Mouse (Mus musculus): ENCODE results near the gene Rdm1. TPM values are rescaled to one million over a fixed set of nuclear protein-coding genes. Genes with fewer than 3 reads are reported as not detected.
"Not testable (repeated sequence)": the region's sequence is repeated elsewhere in the genome, so short reads cannot be mapped to it uniquely, and the experiment has no call there.

Rdm1 gene
- total RNA-seq, 2 experiments from 2014 or later: 22.4 to 24.3 TPM

- no peak for DNase-seq
- intact Hi-C loops (cut with DNase I): no loop called here
These were observed 11.6 kb upstream of the Rdm1 start for GRCm38 (mm10) chr11:101615380-101615779.

DNA sequence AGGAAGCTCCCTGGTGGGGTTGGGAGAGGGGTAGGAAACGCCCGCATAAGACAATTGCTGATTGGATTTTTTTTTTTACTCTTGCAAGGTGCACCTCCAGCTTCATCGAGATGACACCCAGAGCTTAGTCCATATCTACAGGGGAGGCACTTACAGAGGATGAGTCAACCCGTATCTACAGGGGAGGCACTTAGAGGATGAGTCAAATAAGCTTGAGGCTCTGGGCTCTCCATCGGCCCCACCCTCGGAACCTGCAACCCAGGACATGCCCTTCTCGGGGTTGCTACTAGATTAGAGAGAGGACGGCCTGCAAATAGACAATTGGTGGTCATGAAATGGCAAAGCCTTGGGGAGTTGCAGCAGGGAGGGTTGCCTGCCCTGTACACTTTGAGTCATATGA, 10.9 kb upstream of the Rdm1 start:
- intact Hi-C loops (cut with DNase I): loop anchor here (1.0 kb wide), 1 partner anchor 100 kb away; no protein-coding TSS in a partner anchor
- DNase-seq: no peak

DNA sequence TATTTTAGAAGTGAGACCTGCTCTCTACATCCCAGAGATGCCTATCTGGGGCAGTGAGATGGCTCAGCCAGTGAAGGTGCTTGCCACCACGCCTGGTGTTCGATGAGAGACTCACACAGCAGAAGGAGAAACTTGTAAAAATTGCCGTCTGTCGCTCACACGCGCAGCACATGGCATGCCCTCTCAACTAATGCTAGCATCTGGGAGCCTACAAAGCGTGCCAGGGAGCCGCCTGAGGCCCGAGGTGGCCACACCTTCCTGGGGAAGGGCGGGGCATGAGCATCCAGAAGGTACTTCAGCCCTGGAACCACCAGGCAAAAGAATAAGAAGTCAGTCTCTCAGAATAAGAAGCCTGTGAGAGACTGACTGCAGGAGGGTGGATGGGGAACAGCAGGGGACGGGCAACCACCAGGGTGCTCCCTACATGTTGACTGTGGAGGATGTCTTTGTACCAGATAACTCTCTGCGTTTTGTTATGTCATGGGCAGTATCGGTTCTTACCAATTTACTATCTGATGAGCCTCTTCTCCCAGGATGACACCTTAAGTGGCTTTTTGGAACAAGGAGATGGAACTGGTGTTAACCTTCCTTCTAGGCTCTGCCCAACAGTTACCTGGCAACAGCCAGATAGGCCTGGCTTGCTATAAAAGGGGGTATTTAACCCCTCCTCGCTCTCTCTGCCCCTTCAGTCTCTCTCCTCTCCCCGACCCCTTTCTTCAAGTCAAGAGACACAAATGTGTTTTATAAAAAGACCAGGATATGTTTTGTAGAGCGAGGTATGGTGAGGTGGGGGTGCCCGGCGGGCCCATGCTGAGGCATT, 9.8 kb upstream of the Rdm1 start:
- intact Hi-C loops (cut with DNase I): loop anchor here (1.0 kb wide), 1 partner anchor 101 kb away; no protein-coding TSS in a partner anchor
- DNase-seq: no peak

DNA sequence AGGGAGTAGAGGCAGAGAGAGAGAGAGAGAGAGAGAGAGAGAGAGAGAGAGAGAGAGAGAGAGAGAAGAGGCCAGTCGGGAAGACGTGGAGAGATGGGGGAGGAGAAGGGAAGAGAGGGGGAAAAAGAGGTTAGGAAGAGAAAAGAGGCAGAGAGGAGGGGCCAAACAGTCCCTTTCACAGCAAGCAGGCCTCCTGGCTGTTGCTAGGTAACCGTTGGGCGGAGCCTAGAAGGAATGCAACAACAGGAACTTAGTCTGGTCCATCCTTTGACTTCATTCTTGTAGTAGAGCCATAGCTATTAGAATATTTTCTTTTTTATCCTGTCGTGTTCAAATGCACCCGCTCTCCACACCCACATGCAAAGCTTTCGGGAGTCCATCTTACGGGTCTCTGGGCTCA, 9.1 kb upstream of the Rdm1 start:
- no peak for DNase-seq

DNA sequence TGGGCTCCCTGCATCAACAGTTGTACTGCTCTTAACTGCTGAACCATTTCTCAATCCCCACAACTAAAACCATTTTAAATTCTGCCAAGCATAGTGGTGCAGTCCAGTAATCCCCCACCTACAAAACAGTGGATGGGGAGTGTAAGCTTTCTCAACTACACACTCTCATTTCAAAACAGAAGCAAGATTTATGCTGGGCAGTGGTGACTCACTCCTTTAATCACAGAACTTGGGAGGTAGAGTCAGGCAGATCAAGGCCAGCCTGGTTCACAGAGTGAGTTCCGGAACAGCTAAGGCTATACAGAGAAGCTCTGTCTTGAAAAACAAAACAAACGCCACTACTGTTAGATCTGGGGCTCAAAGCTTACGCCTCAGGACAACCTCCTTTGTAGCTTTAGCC, 8.4 kb upstream of the Rdm1 start:
- no peak for DNase-seq
- intact Hi-C loops (cut with DNase I): no loop called here

More for the DNA sequence above, 9.1 kb upstream of the Rdm1 start:
- intact Hi-C loops (cut with DNase I): no loop called here

- DNase-seq; intact Hi-C loops (cut with DNase I): not testable (repeated sequence)
These were observed 6.9 kb upstream of the Rdm1 start for GRCm38 (mm10) chr11:101620022-101620655.

DNA sequence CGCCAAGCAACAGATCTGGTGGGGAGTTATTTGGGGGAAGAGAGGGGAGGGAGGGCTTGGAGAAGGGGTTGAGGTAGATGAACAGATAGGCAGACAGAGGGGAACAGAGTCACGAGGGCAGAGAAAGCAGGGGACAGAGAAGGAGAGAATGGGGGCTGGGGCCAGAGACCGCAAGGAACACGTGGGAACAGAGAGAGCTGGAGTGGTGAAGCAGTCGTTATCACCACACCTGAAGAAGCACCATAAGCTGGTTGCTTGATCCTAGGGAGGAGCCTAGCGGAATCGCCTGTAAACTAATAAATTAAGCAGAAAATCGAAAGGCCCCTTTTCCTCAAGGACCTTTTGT, 373 bp upstream of the Rdm1 start:
- intact Hi-C loops (cut with DNase I): no loop called here
- no peak for DNase-seq

DNA sequence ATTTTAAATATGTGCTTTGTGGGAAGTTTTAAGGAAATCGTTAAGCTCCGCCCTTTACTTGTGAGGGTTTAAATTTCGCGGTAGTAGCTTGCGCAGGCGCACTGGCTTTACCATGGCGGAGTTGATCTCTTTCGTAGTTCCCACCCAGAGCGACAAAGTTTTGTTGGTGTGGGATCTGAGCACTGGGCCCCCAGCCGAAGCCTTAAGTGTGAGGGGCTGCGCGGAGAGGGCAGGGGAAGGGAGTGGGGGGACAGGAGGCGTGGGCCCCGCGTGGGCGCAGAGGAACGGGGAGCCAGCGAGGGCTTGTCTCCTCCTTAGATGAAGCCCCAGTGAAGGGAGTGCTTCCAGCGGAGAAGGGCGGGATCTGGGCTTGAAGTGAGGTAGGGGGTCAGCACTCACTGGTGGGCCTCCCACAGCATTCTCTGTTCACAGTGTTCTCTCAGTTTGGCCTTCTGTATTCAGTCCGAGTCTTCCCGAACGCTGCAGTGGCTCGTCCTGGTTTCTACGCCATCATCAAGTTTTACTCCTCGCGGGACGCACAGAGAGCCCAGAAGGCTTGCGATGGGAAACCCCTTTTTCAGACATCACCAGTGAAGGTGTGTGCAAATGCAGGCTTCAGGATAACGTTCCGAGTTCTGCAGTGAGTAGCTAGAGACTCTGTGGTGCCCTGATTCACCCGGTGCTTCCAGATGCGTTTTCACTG, 1.0 kb downstream of the Rdm1 start:
- DNase-seq: peak; percentile 80 to 81
- intact Hi-C loops (cut with DNase I): no loop called here

DNA sequence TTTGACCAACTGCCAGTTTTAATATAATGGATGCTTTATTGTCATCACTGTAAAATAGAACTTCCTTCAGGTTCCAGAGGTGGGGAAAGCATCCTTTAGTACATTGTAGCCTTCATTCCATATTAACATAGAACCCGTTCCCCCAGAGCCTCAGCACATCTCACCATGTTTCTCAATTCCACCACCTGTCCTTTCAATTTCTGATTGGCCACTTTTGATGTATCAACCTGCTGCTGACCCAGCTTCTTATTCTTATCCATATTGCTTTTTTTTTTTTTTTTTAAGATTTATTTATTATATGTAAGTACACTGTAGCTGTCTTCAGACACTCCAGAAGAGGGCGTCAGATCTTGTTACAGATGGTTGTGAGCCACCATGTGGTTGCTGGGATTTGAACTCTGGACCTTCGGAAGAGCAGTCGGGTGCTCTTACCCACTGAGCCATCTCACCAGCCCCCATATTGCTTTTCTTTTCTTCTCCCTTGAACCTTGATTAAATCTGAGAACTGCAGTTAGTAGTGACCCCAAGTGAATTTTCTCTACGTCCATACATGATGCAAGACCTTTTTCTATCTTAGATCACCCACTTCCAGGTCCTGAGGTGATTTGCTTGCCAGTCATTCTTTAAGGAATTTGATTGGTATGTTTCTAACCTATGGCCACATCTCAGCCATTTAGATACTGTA, 1.9 kb downstream of the Rdm1 start:
- DNase-seq; intact Hi-C loops (cut with DNase I): not testable (repeated sequence)

- no peak for DNase-seq
These were observed 8.7 kb downstream of the Rdm1 start for GRCm38 (mm10) chr11:101635660-101636059.

GRCm38 (mm10) chr11:101639761-101640160, 12.8 kb downstream of the Rdm1 start:
- intact Hi-C loops (cut with DNase I): no loop called here
- DNase-seq: no peak

More at GRCm38 (mm10) chr11:101635660-101636059, 8.7 kb downstream of the Rdm1 start:
- intact Hi-C loops (cut with DNase I): no loop called here

DNA sequence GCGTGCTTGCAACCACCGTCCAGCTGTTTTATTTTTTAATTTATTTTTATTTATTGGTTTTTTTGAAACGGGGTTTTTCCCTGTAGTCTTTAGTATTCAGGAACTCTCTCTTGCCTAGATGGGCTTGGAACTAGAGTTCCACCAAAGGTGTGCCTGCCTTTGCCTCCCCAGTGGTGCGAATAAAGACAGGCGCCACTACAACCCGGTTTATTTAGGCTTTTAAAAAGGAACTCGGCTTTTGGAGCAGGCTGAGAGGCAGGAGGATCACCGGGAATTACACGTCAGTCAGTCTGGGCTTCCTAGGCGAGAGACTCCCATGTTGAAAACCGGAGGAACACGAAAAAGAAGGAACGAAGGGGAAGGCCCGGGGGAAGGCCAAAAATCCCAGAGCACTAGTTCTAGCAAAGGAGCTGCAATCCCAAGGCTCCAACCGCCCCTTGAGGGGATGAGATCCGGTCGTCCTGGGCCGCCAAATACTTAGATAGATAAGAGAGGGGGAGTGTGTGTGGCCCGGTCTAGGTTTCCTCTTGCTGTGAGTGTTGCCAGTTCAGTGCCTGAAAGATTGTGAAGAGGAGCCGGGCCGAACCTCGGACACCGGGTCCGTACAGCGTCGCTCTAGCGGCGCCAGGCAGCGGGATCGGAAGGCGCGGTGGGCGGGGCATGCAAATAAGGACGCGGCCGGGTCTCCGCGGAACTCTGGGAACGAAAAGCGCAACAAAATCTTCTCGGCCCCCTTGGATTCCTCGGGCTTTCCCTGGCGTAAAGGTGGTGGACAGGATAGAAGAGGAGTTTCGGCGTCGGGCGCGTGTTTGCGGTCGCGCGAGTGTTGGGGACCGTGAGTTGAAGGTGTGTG, 14.1 kb downstream of the Rdm1 start:
- peak; percentile 73 to 74 for DNase-seq
- intact Hi-C loops (cut with DNase I): not testable (repeated sequence)

DNA sequence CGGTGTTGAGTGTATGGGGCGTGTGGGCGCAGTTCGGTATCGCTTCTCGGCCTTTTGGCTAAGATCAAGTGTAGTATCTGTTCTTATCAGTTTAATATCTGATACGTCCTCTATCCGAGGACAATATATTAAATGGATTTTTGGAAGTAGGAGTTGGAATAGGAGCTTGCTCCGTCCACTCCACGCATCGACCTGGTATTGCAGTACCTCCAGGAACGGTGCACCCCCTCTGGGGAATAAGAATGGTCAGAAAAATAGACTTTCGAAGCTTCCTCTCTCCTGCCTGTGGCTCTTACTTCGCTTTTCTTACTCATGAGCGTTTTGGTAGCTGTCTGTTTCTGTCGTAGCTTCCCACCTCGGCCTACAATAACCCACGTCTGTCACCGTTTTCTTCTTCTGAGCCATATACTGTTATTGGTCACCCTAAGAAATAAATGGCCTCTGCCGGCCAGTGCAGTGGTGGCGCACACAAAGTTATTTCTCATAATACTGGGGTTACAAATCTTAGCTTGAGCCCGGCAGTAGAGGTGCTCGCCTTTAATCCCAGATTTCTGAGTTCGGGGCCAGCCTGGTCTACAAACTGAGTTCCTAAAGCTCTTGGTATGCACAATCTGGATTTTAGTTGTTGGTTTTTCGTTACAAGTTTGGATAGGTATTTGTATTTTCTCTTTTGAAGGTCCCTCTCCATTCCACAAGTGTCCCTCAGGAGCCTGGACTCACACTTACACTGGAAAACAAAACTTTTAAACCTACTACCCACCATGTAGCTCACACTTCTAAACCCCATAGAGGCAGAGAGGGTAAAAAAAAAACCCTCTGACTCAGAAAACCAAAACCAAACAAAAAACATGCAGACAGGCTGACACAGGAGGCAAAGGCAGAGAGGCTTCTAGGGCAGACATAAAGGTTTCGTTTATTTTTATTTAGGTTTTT, 15.0 kb downstream of the Rdm1 start:
- intact Hi-C loops (cut with DNase I); DNase-seq: not testable (repeated sequence)

DNA sequence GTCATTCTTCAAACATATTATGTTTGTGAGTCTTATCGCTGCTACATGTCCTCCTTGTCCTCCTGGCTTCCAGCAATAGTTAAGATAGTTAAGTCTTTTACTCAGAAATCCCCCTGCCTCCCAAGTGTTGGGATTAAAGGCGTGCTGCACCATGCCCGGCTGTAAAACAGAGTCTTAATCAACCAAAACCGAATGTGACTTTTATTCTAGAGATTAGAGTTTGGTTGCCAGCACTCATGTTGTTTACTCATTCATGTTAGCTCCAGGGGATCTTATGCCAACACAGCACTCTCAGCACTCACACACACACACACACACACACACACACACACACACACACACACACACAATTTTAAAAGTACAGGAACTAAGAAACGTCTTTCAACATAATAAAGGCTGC, 15.9 kb downstream of the Rdm1 start:
- intact Hi-C loops (cut with DNase I): no loop called here
- no peak for DNase-seq

DNA sequence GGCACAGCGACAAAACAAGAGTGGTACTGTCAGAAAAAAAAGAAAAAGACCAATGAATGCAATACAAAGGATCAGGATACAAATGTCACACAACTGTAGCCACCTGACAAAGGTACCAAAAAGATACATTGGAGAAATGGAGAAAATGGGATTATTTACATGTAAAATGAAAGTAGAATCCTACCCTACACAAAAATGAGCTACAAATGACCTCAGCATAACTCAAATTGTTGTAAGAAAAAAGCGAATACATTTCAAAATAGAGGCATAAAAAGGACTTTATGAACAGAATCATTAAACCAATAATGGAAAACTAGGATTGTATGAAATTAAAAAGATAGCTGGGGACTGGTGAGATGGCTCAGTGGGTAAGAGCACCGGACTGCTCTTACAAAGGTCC, 17.6 kb downstream of the Rdm1 start:
- intact Hi-C loops (cut with DNase I): no loop called here
- no peak for DNase-seq

GRCm38 (mm10) chr11:101645043-101645410, 18.0 kb downstream of the Rdm1 start:
- intact Hi-C loops (cut with DNase I); DNase-seq: not testable (repeated sequence)

GRCm38 (mm10) chr11:101645411-101646282, 18.7 kb downstream of the Rdm1 start:
- intact Hi-C loops (cut with DNase I): not testable (repeated sequence)
- peak; percentile 39 to 62 for DNase-seq

All from gastrocnemius, postnatal 36 days (tissue).